Mouse (Mus musculus) kidney, adult 2 months (tissue): Measurements from ENCODE around the gene Cacna1c. TPM values are rescaled to one million over a fixed set of nuclear protein-coding genes. Genes with fewer than 3 reads are reported as not detected.

ENCODE experiments used
- DNase-seq: peaks from one replicate; pipeline ENCODE4 v3.0.0; 2021
- H3K27ac ChIP-seq: fragments of 200-500 bp; 2 replicates; pipeline ENCODE4 v1.5.1; 2012; ENCODE audit warnings: low read depth, low read length, control low read depth, inconsistent platforms; ENCODE audit not compliant: insufficient read depth
- H3K27me3 ChIP-seq: fragments of 200-500 bp; replicated peaks from 2 replicates; pipeline ENCODE4 v1.6.1; 2012; ENCODE audit warnings: mild to moderate bottlenecking, moderate library complexity, low read length, inconsistent platforms; ENCODE audit not compliant: control insufficient read depth, insufficient read depth
- H3K36me3 ChIP-seq: fragments of 200-500 bp; 2 replicates; pipeline ENCODE4 v1.6.1; 2012; ENCODE audit warnings: mild to moderate bottlenecking, moderate library complexity, low read length, inconsistent platforms; ENCODE audit not compliant: control insufficient read depth, insufficient read depth
- H3K4me1 ChIP-seq: fragments of 200-500 bp; 2 replicates; pipeline ENCODE4 v1.6.1; 2011; ENCODE audit warnings: low read length; ENCODE audit not compliant: control insufficient read depth, insufficient read depth
- H3K4me3 ChIP-seq: fragments of 200-500 bp; 2 replicates; pipeline ENCODE4 v1.5.1; 2011; ENCODE audit warnings: mild to moderate bottlenecking, low read depth, low read length, control low read depth; ENCODE audit not compliant: insufficient read depth
- CTCF ChIP-seq: fragments of 200-500 bp; conservative IDR thresholded peaks from 2 replicates; pipeline ENCODE4 v1.5.1; 2011; ENCODE audit warnings: low read depth, mild to moderate bottlenecking, control low read depth, low read length, moderate library complexity, mixed read lengths; ENCODE audit not compliant: insufficient read depth, insufficient read length
- POLR2A ChIP-seq: fragments of 200-500 bp; IDR thresholded peaks from one replicate; pipeline ENCODE4 v1.6.1; 2011; ENCODE audit warnings: low read depth, low read length, control low read depth
- WGBS: fragments of 180-500 bp; shearing (Covaris S2); methylation state at CpG from one replicate; pipeline ENCODE4 v1.1.7; 2018; 5-methylcytosine and 5-hydroxymethylcytosine counted together
- polyA plus RNA-seq: library from polyadenylated mRNA; depleted of rRNA; stranded (reverse); fragments of >200 nt; gene quantifications from 2 replicates; pipeline ENCODE4 v1.2.3, GENCODE M21; 2012

Cacna1c gene
- polyA plus RNA-seq, 1 experiment: 0.99 TPM

DNA sequence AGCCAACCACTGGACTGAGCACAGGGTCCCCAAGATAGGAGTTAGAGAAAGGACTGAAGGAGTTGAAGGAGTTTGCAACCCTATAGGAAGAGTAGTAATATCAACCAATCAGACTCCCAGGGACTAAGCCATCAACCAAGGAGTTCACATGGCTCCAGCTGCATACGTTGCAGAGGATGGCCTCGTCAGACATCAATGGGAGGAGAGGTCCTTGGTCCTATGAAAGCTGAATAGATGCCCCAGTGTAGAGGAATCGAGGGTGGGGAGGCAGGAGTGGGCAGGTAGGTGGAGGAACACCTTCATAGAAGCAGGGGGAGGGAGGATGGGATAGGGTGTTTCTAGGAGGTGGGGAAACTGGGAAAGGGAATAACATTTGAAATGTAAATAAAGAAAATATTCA lies 8.7 kb upstream of the Cacna1c start:
- H3K36me3 ChIP-seq: peaks cover 2% of the 10 kb centered on the region
- no peaks in the 10 kb centered on the region for H3K27me3 ChIP-seq
- no peak overlapping the region for H3K27ac ChIP-seq
- H3K4me3 ChIP-seq: no peak overlapping the region
- no peak for TF ChIP-seq POLR2A
- TF ChIP-seq CTCF: no peak
- no peak for DNase-seq
- H3K4me1 ChIP-seq: no peaks in the 10 kb centered on the region
- 91% methylated on average over 3 of the region's 3 CpGs for WGBS

DNA sequence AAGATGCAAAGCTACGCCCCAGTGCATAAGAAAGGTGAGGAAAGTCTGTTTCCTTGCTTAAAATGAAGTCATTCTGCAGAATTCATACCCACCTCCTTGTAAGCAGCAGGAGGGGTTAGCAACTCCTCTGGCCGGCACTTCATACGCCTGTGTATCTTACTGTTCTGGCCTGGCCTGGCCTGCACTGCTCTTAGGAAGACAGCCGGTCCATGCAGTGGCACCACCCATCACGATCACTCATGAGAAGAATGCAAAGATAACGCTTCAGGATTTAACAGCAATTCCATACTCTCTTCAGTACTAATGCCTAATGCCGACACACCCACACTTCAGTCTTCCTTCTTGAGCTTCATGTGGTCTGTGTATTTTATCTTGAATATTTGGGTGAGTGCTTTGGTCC lies 8.1 kb upstream of the Cacna1c start:
- no peaks in the 10 kb centered on the region for H3K4me1 ChIP-seq
- H3K4me3 ChIP-seq: no peak overlapping the region
- peaks cover 2% of the 10 kb centered on the region for H3K36me3 ChIP-seq
- WGBS: 95% methylated on average over 7 of the region's 7 CpGs
- no peak for DNase-seq
- H3K27me3 ChIP-seq: no peaks in the 10 kb centered on the region
- no peak overlapping the region for H3K27ac ChIP-seq
- no peak for TF ChIP-seq CTCF
- no peak for TF ChIP-seq POLR2A

DNA sequence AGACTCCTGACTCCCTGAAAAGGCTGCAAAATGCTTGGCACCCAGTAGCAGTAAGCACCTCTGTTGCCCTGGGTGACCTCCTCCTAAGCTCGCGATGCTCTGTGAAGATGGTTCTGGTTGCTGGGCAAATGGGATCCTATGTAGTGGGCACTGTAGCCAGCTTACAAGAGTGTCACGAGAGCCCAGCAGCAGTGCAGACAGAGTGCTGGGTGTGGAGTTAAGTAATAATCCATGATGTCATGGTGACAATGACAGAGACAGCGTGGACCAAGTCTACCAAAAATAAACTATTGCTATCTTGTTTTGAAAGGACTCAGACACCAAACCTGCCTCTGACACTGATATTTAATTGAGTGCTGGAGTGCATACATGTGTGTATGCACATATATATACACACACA lies 5.4 kb upstream of the Cacna1c start:
- Histone ChIP-seq H3K27me3 (no peaks in the 10 kb centered on the region), H3K4me1 (no peaks in the 10 kb centered on the region), H3K36me3 (peaks cover 2% of the 10 kb centered on the region), H3K27ac (no peak overlapping the region), H3K4me3 (no peak overlapping the region)
- WGBS: 96% methylated on average over 4 of the region's 4 CpGs
- no peak for DNase-seq
- TF ChIP-seq POLR2A: no peak
- no peak for TF ChIP-seq CTCF

DNA sequence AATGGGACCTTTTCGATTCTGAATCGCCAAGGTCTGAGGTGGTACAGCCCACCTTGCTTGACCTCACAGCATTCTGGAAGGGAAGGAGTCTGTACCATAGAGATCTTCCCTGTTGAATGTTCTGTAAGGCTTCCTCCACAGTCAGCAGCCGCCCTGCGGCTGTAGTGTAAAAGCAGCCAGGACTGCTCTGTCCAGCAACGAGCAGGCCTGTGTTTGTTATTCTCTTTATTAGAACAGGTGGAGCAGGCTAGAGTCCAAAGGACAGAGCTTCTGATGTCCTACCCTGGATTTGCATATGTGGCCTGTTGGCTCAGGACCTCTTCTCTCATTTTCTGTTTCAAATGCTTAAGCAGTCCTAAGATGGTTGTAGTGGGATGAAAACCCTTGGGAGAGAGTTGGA lies 4.1 kb upstream of the Cacna1c start:
- Histone ChIP-seq H3K27me3 (no peaks in the 10 kb centered on the region), H3K27ac (no peak overlapping the region), H3K4me3 (no peak overlapping the region), H3K4me1 (no peaks in the 10 kb centered on the region), H3K36me3 (peaks cover 2% of the 10 kb centered on the region; the same call in 1 of the 2 replicates)
- DNase-seq: no peak
- 66% methylated on average over 5 of the region's 5 CpGs for WGBS
- TF ChIP-seq CTCF: no peak
- TF ChIP-seq POLR2A: no peak

DNA sequence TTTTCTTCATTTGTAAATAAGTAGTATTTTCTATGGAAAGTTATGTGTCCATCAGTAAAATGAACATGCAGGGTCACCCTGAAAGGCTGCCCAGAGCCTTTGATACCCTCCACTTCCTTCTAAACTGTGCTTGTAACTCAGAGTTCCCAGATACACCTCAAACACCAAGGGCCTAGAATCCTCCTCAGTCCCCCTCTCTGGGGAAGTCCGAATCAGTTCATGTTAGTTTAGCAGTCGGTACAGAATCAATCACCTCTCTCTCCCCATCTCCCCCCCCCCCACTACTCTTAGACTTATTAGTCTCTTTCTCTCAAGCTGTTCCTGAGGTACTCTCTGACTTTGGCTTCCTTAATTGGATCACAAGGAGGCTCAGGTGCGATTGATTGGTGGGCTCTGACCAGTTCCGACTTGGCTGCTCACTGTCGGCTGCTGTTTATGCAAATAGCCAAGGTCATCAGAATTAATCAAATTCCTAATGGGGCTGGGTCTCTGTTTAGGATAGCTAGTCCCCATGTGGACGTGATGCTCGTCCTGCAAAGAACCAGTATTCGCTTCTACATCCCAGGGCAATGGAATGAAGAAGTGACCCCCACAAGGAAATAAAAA lies 3.2 kb upstream of the Cacna1c start:
- Histone ChIP-seq H3K27me3 (no peaks in the 10 kb centered on the region), H3K27ac (no peak overlapping the region), H3K4me1 (no peaks in the 10 kb centered on the region), H3K4me3 (no peak overlapping the region), H3K36me3 (peaks cover 2% of the 10 kb centered on the region; the same call in 1 of the 2 replicates)
- DNase-seq: no peak
- TF ChIP-seq CTCF: no peak
- no peak for TF ChIP-seq POLR2A
- 65% methylated on average over 8 of the region's 8 CpGs for WGBS

DNA sequence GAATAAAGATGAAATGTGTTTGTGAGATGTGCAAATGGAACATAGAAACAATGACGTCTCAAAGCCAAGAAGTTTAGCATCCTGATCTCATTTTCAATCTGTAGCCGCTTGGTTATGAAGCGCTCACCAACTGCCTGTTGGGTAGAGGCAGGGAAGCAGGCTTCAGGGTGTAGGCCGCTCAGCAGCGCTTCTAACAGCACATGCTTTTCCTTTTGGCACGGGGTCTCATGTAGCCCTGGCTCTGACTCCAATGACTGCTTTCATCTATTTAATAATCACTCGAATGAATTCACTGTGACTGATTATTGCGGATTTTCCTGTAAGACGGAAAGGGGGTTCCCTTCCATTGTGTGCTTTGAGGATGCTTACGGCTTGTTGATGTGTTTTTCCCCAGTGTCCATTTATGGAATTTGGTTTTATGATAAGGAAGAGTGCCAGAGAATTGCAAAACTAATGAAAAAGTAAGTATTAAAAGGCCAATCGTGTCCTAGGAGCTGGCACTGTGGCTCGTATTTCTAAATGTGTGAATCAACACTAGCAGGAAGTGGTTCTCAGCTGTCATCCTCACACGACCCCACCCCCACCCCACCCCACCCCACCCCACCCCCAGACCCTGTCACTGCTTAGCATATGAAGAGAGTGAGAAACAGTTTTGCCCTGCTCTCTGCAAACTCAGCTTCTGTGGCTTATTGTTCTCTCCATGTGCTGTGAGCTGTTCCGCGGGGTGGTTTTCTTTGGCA lies 2.5 kb upstream of the Cacna1c start:
- no peak overlapping the region for H3K4me3 ChIP-seq
- peak; percentile 5 for DNase-seq
- H3K27me3 ChIP-seq: no peaks in the 10 kb centered on the region
- H3K4me1 ChIP-seq: no peaks in the 10 kb centered on the region
- TF ChIP-seq CTCF (no peak), POLR2A (no peak)
- no peak overlapping the region for H3K27ac ChIP-seq
- H3K36me3 ChIP-seq: peaks cover 2% of the 10 kb centered on the region; the same call in 1 of the 2 replicates
- WGBS: 65% methylated on average over 15 of the region's 15 CpGs

DNA sequence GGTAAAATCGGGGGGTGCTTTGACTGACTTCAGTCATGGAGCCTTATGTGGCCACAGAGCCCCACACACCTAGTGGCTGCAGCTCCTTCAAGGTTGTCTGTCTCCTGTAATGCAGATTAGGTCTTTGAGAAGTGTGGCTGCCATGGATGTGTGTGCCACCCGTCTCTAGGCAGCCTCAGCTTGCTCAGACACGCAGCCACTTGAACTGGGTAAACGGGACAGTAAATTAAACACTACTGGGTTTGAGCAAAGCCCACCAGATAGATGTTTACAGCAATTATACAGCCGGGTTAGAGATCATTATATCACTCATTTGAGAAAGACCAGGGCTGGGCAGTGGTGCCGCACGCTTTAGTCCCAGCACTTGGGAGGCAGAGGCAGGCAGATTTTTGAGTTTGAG lies 1.6 kb downstream of the Cacna1c start:
- Histone ChIP-seq H3K27me3 (no peaks in the 10 kb centered on the region), H3K36me3 (no peaks in the 10 kb centered on the region; the same call in 1 of the 2 replicates), H3K4me1 (no peaks in the 10 kb centered on the region), H3K27ac (no peak overlapping the region), H3K4me3 (no peak overlapping the region)
- DNase-seq: no peak
- no peak for TF ChIP-seq POLR2A
- no peak for TF ChIP-seq CTCF
- WGBS: 90% methylated on average over 7 of the region's 7 CpGs
